25 mouse cellular contexts compared by ENCODE assay signal in the genomic region with DNA sequence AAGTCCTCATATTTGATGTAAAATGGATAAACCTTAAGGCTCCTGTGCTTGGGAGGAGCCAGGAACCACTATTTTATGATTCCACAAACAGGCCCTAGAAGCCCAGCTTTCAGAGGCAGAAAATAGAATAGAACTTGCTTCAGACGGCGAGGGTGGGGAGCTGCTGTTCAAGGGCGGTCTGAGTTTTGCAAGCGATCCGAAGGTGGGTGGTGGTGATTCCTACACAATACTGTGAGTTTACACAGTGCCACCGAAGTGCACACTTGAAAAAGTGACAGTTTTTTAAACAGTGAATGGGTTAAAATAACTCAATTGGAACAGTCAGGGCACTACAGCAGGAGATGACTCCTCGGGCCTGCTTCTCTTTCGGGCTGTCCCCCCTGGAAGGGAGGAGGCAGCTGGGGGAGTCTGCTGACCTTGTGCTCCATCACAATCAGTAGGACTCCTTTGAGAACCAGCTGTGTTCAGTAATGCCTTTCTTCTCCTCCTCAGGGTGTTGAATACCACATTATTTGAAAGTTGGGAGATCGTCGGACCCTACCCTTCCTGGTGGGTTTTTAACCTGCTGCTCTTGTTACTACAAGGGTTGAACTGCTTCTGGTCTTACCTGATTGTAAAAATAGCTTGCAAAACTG. TPM values are rescaled to one million over a fixed set of nuclear protein-coding genes. Genes with fewer than 3 reads are reported as not detected.
DNase-seq lines count a peak whose midpoint lies in the region; ATAC-seq lines count a peak whose summit lies in the region.
"Had no signal": no experiment of that assay in that cellular context is flagged by ENCODE, and none has a peak within 500 bp of the region (broad histone marks: within the 10 kb centered on the region; RNA-seq: fewer than 3 reads in every experiment).

No protein-coding gene starts in this region.

- 0 out of 2 replicates have a peak, but pooled peaks cover 8% of the 10 kb centered on the region for H3K4me1 ChIP-seq in kidney, embryonic 14.5 days (ENCODE audit: control insufficient read depth, insufficient read depth, low read length)
- H3K4me1 ChIP-seq: hindbrain, embryonic 12.5 days; stomach, embryonic 15.5 days had no signal

- no peak overlapping the region for H3K9ac ChIP-seq in kidney, embryonic 14.5 days (ENCODE audit: low read depth, low read length)
- H3K9ac ChIP-seq: hindbrain, embryonic 12.5 days; intestine, embryonic 15.5 days; liver, embryonic 14.5 days; stomach, embryonic 15.5 days had no signal

- no peak for DNase-seq in kidney, adult 9 months
- peak; percentile 27 for DNase-seq in layer of hippocampus, adult 9-11 months
- DNase-seq in layer of hippocampus, postnatal 14 days (ENCODE audit: low spot score in 2 of 2) = no peak
- DNase-seq in R1 (ENCODE audit: low read depth, low spot score) = peak; percentile 21
- peak; percentile 69 for DNase-seq in brain, adult 2 months (ENCODE audit: low read depth, low spot score)
- no peak for DNase-seq in lung, postnatal 14 days
- DNase-seq: adrenal gland, adult 8-10 months; cerebellum, adult 11 months; cerebellum, adult 9-10 months; cerebellum, postnatal 36 days; kidney, postnatal 10 days; layer of hippocampus, postnatal 36 days; liver; lung, adult 2 months; lung, postnatal 10 days; midbrain, embryonic 14.5 days; retina, postnatal 1 day; thymus, postnatal 14 days had no signal

- peak; percentile 72; the same call in 1 of the 2 replicates for ATAC-seq in kidney, embryonic 14.5 days (ENCODE audit: low FRiP score, low TSS enrichment)
- ATAC-seq: forebrain, embryonic 14.5 days; hindbrain, postnatal 0 days; intestine, embryonic 15.5 days had no signal

- 41% methylated on average over 10 of the region's 10 CpGs for WGBS in kidney, embryonic 14.5 days

- H3K4me2 ChIP-seq in kidney, embryonic 14.5 days (replicated peaks; ENCODE audit: low read depth, low read length) = no peak overlapping the region
- H3K4me2 ChIP-seq: hindbrain, embryonic 12.5 days; intestine, embryonic 15.5 days; stomach, embryonic 15.5 days had no signal

- H3K27ac ChIP-seq in kidney, embryonic 14.5 days (ENCODE audit: low read depth, low read length) = no peak overlapping the region
- H3K27ac ChIP-seq: hindbrain, embryonic 12.5 days; hindbrain, postnatal 0 days; intestine, embryonic 15.5 days; liver, embryonic 14.5 days; stomach, embryonic 15.5 days had no signal

- no peaks in the 10 kb centered on the region for H3K27me3 ChIP-seq in kidney, embryonic 14.5 days (ENCODE audit: control insufficient read depth, insufficient read depth, low read length)
- H3K27me3 ChIP-seq: hindbrain, embryonic 12.5 days; intestine, embryonic 15.5 days; stomach, embryonic 15.5 days had no signal

- H3K9me3 ChIP-seq in kidney, embryonic 14.5 days (ENCODE audit: control insufficient read depth, low read length) = no peaks in the 10 kb centered on the region
- H3K9me3 ChIP-seq: hindbrain, embryonic 12.5 days; intestine, embryonic 15.5 days; stomach, embryonic 15.5 days had no signal

- H3K4me3 ChIP-seq in kidney, embryonic 14.5 days (ENCODE audit: low read length) = no peak overlapping the region
- H3K4me3 ChIP-seq: hindbrain, embryonic 12.5 days; intestine, embryonic 15.5 days; stomach, embryonic 15.5 days had no signal

- H3K36me3 ChIP-seq in kidney, embryonic 14.5 days (ENCODE audit: control insufficient read depth, insufficient read depth, low read length) = peaks cover 3% of the 10 kb centered on the region; the same call in 1 of the 2 replicates
- H3K36me3 ChIP-seq: hindbrain, embryonic 12.5 days; intestine, embryonic 15.5 days; stomach, embryonic 15.5 days had no signal

RNA-seq across cellular contexts. Expression of gene Nostrin, which starts 31.0 kb away (rescaled TPM):
- 5.4 and 5.9 TPM in 2 replicates for polyA plus RNA-seq in kidney, embryonic 14.5 days (2014; fragmentation: Nextera tagmentation; extraction: Ambion mirVana)
- 1 to 10 TPM; 5.7 to 7.5 TPM for total RNA-seq in layer of hippocampus, postnatal 14 days (2021)

Comparison
In these comparisons a context has a peak if more than half of its experiments do, and no peak if none do; other contexts are left out.
1. DNase-seq: peak in layer of hippocampus, adult 9-11 months (single experiment), R1 (single experiment) and brain, adult 2 months (single experiment); none in kidney, adult 9 months (single experiment), layer of hippocampus, postnatal 14 days (0 of 2) and lung, postnatal 14 days (single experiment).